Mouse (Mus musculus) liver, embryonic 13.5 days (tissue): ENCODE measurements at regions not wholly inside any gene's neighbourhood (a gene's known extent, or its start where the extent isn't known, plus 50 kb on each side); places are given as distances from the start of the nearest gene placed in this dataset.

Experiments
- ATAC-seq: fragments of 200-750 bp; cut with Nextera tagmentation; 2 replicates; pipeline ENCODE4 v1.8.0; 2017; ENCODE audit warnings: low read depth, mild to moderate bottlenecking, moderate number of reproducible peaks, moderate library complexity
- DNase-seq: peaks from one replicate; pipeline ENCODE4 v3.0.0; 2022
- H3K27ac ChIP-seq: fragments of 300-500 bp; sonication (generic); 2 replicates; pipeline ENCODE4 v1.5.1; 2015; ENCODE audit warnings: moderate library complexity, mild to moderate bottlenecking, inconsistent platforms
- H3K27me3 ChIP-seq: fragments of 300-500 bp; sonication (generic); 2 replicates; pipeline ENCODE4 v1.6.1; 2015; ENCODE audit warnings: mild to moderate bottlenecking, inconsistent platforms
- H3K36me3 ChIP-seq: fragments of 300-500 bp; sonication (generic); 2 replicates; pipeline ENCODE4 v1.6.1; 2015; ENCODE audit warnings: mild to moderate bottlenecking, inconsistent platforms
- H3K4me1 ChIP-seq: fragments of 300-500 bp; sonication (generic); replicated peaks from 2 replicates; pipeline ENCODE4 v1.6.1; 2015; ENCODE audit warnings: inconsistent platforms
- H3K4me2 ChIP-seq: fragments of 300-500 bp; sonication (generic); 2 replicates; pipeline ENCODE4 v1.6.1; 2015; ENCODE audit warnings: inconsistent platforms, mild to moderate bottlenecking, moderate library complexity
- H3K4me3 ChIP-seq: fragments of 300-500 bp; sonication (generic); replicated peaks from 2 replicates; pipeline ENCODE4 v1.5.1; 2015; ENCODE audit warnings: mild to moderate bottlenecking, inconsistent platforms
- H3K9ac ChIP-seq: fragments of 300-500 bp; sonication (generic); 2 replicates; pipeline ENCODE4 v1.6.1; 2015; ENCODE audit warnings: mild to moderate bottlenecking, inconsistent platforms
- H3K9me3 ChIP-seq: fragments of 300-500 bp; sonication (generic); replicated peaks from 2 replicates; pipeline ENCODE4 v1.6.1; 2016; ENCODE audit warnings: inconsistent platforms
- WGBS: fragments of 180-500 bp; shearing (Covaris S2); methylation state at CpG from one replicate; pipeline ENCODE4 v1.1.7; 2015; ENCODE audit not compliant: insufficient replicate concordance; 5-methylcytosine and 5-hydroxymethylcytosine counted together

DNA sequence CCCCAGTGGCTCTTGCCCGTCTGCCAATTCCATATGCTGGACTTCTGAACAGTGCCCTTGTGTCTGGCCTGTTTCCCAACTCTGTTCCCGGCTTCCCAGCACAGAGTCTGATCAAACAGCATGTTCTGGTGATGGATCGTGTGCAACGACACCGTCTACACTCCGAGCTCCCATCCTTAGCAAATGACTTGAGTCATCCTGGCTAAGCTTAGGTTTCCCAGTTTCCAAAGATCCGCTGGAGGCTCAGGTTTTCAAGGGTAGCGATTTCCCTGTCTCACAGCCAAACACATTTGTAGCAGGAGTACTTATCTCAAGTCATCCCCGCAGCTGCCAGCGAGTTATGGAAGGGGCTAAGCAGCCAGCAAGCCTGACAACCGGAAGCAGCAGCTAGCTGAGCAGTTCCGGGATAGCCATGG lies 418.6 kb downstream of the Btg1 start:
- 52% methylated on average over 12 of the region's 12 CpGs for WGBS
- H3K27ac ChIP-seq: no peak overlapping the region
- no peak for DNase-seq

DNA sequence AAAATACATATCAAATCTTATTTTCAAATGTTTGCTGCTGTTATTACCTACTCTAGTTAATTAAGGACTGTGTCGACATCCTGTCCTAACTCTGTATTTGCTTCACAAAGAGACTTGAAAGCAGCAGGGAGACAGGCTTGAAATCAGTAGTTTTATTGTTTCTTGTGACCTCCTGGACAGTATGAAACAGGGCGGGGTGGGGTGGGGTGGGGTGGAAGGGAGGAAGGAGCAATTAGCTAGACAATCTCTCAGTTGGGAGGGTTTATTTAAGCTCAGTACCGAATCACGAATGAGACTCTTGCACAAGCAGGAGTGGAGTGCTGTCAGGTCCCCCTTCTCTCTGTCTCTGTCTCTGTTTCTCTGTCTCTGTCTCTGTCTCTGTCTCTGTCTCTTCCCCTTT lies 421.2 kb downstream of the Btg1 start:
- no peaks in the 10 kb centered on the region for H3K9me3 ChIP-seq
- H3K4me2 ChIP-seq: no peak overlapping the region
- ATAC-seq (no peak), DNase-seq (no peak)
- H3K4me1 ChIP-seq: no peaks in the 10 kb centered on the region
- WGBS: 46% methylated on average over 4 of the region's 4 CpGs
- no peak overlapping the region for H3K27ac ChIP-seq
- H3K27me3 ChIP-seq: no peaks in the 10 kb centered on the region
- no peak overlapping the region for H3K4me3 ChIP-seq
- no peak overlapping the region for H3K9ac ChIP-seq
- no peaks in the 10 kb centered on the region for H3K36me3 ChIP-seq

More for the DNA sequence above, 418.6 kb downstream of the Btg1 start:
- no peak overlapping the region for H3K4me2 ChIP-seq
- no peaks in the 10 kb centered on the region for H3K4me1 ChIP-seq
- no peak overlapping the region for H3K4me3 ChIP-seq
- ATAC-seq: no peak
- H3K36me3 ChIP-seq: no peaks in the 10 kb centered on the region
- no peaks in the 10 kb centered on the region for H3K27me3 ChIP-seq
- H3K9me3 ChIP-seq: no peaks in the 10 kb centered on the region
- H3K9ac ChIP-seq: no peak overlapping the region

DNA sequence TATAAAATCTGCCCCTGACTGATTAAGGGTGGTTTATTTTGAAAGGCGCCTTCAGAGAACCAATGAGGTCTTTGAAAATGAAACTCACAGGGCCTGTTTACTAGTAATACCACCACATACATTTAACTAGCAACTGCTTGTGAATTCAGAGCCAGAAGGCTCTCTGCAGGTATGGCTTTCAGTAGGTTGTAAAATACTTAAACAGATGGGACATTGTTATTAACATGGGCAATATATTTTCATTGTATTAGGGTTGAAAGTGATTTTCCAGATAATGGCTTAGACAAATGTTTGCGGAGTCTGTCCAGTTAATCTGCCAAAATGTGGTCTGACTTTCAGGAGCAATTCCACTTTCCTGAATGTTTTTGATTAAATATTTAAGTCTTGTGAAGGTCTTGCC lies 430.8 kb downstream of the Btg1 start:
- Histone ChIP-seq H3K9ac (no peak overlapping the region), H3K4me2 (no peak overlapping the region), H3K9me3 (no peaks in the 10 kb centered on the region), H3K4me3 (no peak overlapping the region), H3K27me3 (no peaks in the 10 kb centered on the region), H3K27ac (no peak overlapping the region), H3K4me1 (no peaks in the 10 kb centered on the region), H3K36me3 (no peaks in the 10 kb centered on the region)
- ATAC-seq: no peak
- DNase-seq: no peak
- 77% methylated on average over 2 of the region's 2 CpGs for WGBS

DNA sequence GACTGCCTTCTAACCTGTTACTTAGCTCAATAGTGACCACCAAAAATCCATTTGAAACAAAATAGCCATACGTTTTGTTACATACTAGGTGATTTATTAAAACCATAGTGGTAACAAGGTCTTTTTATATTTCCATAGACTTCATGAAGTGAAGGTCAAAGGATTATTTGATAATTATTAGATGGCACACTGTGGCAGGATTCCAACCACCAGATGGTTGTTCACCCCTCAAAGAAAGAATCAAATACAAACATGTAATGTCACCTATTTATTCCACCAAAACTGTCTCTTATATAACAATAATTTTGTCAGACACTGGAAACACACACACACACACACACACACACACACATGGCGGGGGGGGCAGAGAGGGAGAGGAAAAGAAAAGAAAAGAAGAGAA lies 431.2 kb downstream of the Btg1 start:
- WGBS: 25% methylated on average over 2 of the region's 2 CpGs
- ATAC-seq (no peak), DNase-seq (no peak)
- Histone ChIP-seq H3K4me2 (no peak overlapping the region), H3K4me3 (no peak overlapping the region), H3K9ac (no peak overlapping the region), H3K27me3 (no peaks in the 10 kb centered on the region), H3K36me3 (no peaks in the 10 kb centered on the region), H3K4me1 (no peaks in the 10 kb centered on the region), H3K27ac (no peak overlapping the region), H3K9me3 (no peaks in the 10 kb centered on the region)

DNA sequence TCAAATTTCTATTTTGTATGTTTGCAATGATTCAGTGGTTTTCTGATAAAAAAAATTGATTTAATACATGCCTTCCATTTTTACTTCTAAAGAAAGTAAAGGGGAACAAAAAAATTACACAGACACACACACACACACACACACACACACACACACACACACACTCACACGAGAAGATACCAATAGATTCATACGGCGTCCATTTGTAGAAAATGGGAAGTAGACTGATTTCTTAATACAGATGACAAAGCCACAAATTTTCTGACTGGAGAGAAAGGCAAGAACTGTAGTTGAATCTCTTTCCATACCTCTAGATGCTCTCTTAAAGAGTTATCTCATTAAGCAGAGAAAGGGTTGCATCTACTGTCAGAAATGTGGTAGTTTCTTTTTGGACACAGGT lies 424.9 kb upstream of the Dcn start:
- H3K9ac ChIP-seq: no peak overlapping the region
- 60% methylated on average over 3 of the region's 3 CpGs for WGBS
- no peak for DNase-seq
- no peaks in the 10 kb centered on the region for H3K36me3 ChIP-seq
- no peak overlapping the region for H3K4me2 ChIP-seq
- no peaks in the 10 kb centered on the region for H3K4me1 ChIP-seq
- no peak overlapping the region for H3K27ac ChIP-seq
- H3K4me3 ChIP-seq: no peak overlapping the region
- ATAC-seq: no peak
- H3K27me3 ChIP-seq: no peaks in the 10 kb centered on the region
- H3K9me3 ChIP-seq: no peaks in the 10 kb centered on the region

DNA sequence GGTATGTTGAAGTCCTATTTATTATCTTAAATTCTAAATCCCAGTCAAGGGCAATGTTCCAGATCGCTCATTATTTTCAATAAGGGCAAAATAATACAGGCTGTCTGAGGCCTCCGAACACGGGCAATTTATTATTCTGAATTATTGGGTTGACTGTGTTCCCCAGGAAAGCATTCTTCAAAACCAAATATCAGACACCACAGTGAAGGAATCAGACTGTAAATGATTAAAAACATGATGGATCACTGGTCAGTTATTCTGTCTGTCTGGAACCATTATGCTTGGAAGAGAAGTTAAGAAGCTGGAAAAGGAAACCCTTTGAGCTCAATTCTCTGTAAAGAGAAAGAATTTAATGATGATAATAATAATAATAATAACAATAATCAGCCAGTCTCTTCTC lies 417.4 kb upstream of the Dcn start:
- Histone ChIP-seq H3K27me3 (no peaks in the 10 kb centered on the region), H3K9me3 (no peaks in the 10 kb centered on the region), H3K27ac (no peak overlapping the region), H3K4me1 (no peaks in the 10 kb centered on the region), H3K9ac (no peak overlapping the region), H3K4me2 (no peak overlapping the region), H3K36me3 (no peaks in the 10 kb centered on the region), H3K4me3 (no peak overlapping the region)
- ATAC-seq (no peak), DNase-seq (no peak)
- WGBS: 80% methylated on average over 3 of the region's 3 CpGs

DNA sequence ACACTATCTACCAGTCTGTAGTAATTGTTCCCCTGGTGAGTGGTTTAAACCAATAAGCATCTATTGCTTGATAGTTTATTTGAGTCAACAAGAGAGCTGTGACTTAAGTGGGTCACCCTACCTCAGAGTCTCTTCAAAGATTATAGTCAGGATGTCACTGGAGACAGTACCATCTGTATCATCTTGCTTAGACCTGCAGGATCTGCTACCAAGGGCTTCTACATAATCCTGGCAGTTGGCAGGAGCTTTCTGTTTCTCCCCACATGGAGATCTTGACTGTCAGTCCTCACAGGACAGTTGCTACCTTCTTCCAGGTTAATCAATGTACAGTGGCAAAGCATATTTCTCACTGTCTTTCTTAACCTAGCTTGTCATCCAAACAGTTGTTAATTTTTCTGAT lies 414.9 kb upstream of the Dcn start:
- H3K9me3 ChIP-seq: no peaks in the 10 kb centered on the region
- ATAC-seq: no peak
- H3K4me1 ChIP-seq: no peaks in the 10 kb centered on the region
- no peak for DNase-seq
- no peak overlapping the region for H3K4me2 ChIP-seq
- no peak overlapping the region for H3K4me3 ChIP-seq
- no peaks in the 10 kb centered on the region for H3K36me3 ChIP-seq
- no peak overlapping the region for H3K27ac ChIP-seq
- no peaks in the 10 kb centered on the region for H3K27me3 ChIP-seq
- H3K9ac ChIP-seq: no peak overlapping the region

DNA sequence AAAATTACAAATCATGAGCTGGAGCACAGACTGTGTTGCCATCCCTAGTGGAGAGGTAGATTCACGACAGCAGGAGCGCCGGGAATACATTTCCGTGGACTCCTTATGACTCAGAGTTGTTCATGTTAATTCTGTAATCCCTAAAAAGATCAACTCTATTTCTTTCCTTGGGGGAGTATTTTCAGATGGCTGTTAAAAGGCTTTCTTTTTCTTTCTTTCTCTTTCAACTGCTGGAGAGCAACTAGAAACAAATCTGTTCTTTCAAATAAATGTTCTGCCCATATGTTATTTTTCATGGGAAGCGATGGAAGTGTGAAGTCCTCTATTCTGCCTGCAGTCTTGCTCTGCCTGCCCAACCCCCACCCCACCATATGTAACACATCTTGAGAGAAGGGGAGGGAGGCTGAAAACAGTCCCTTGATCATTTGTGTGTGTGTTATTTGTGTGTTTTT lies 401.4 kb upstream of the Dcn start:
- no peak for ATAC-seq
- no peaks in the 10 kb centered on the region for H3K4me1 ChIP-seq
- no peak overlapping the region for H3K27ac ChIP-seq
- H3K36me3 ChIP-seq: no peaks in the 10 kb centered on the region
- H3K4me2 ChIP-seq: no peak overlapping the region
- no peak overlapping the region for H3K4me3 ChIP-seq
- H3K27me3 ChIP-seq: no peaks in the 10 kb centered on the region
- H3K9ac ChIP-seq: no peak overlapping the region
- 84% methylated on average over 5 of the region's 5 CpGs for WGBS
- DNase-seq: no peak
- no peaks in the 10 kb centered on the region for H3K9me3 ChIP-seq

DNA sequence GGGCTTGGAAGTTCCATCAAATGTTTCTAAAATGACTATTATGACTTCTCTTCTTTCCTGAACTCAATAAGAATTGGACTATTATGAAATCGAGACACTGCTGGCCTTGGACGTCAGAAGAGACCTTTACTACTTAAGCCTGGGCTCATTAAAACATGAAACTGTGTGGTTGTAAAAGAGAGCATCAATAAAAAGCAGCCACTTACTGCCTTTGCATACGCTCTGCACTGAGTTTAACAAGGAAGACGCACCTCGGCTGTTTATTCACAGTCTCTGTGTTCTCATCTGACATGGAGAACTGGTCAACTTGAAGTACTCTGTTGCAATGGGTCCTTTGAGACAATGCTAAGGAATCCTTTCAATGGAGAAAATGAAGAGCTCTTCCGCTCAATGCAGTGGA lies 399.8 kb upstream of the Dcn start:
- Histone ChIP-seq H3K4me1 (no peaks in the 10 kb centered on the region), H3K36me3 (no peaks in the 10 kb centered on the region), H3K27ac (no peak overlapping the region), H3K27me3 (no peaks in the 10 kb centered on the region), H3K9ac (no peak overlapping the region), H3K9me3 (no peaks in the 10 kb centered on the region), H3K4me3 (no peak overlapping the region), H3K4me2 (no peak overlapping the region)
- DNase-seq (no peak), ATAC-seq (no peak)
- WGBS: 69% methylated on average over 6 of the region's 6 CpGs

DNA sequence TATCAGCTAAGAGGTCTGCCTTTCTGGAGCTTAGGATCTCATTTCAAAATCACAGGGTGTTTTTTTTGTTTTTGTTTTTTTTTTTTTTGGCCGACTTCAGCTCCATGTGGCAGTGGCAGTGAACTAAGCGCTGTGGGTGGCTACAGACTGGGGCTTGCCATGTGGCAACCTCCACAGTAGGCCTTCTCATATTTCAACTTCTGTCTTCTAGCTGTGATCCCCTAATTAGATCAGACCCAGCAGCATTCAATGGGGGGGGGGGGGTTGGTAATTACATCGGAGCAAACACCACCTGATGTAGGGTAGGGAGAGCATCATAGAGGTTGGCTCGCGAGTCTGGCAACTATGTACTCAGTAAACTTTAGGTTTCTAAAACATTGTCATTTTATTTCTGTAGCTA lies 392.1 kb upstream of the Dcn start:
- H3K9ac ChIP-seq: no peak overlapping the region
- ATAC-seq (no peak), DNase-seq (no peak)
- no peaks in the 10 kb centered on the region for H3K36me3 ChIP-seq
- no peak overlapping the region for H3K4me3 ChIP-seq
- no peak overlapping the region for H3K4me2 ChIP-seq
- H3K9me3 ChIP-seq: no peaks in the 10 kb centered on the region
- WGBS: 72% methylated on average over 5 of the region's 5 CpGs
- H3K4me1 ChIP-seq: no peaks in the 10 kb centered on the region
- no peaks in the 10 kb centered on the region for H3K27me3 ChIP-seq
- no peak overlapping the region for H3K27ac ChIP-seq

DNA sequence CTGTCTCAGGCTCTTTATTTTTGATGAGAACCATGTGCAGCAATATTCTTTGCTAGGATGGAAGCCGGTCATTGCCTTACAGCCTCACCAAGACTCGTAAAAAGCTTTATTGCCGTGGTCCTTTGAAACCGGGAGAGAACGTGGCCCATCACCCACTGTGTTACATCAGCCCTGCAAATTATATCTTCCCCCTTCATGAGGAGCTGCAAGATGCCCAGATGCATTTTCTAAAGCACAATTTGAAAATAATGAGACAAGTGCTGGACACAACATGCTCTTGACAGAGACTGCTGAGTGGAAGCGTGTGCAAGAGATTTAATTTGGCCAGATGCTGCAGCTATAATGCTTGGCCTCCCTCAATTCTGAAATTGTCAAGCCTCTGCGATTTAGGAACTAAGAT lies 389.2 kb upstream of the Dcn start:
- Histone ChIP-seq H3K27me3 (no peaks in the 10 kb centered on the region), H3K9me3 (no peaks in the 10 kb centered on the region), H3K4me3 (no peak overlapping the region), H3K36me3 (no peaks in the 10 kb centered on the region), H3K4me1 (no peaks in the 10 kb centered on the region), H3K27ac (no peak overlapping the region), H3K4me2 (no peak overlapping the region), H3K9ac (no peak overlapping the region)
- WGBS: 70% methylated on average over 7 of the region's 7 CpGs
- DNase-seq (no peak), ATAC-seq (no peak)

DNA sequence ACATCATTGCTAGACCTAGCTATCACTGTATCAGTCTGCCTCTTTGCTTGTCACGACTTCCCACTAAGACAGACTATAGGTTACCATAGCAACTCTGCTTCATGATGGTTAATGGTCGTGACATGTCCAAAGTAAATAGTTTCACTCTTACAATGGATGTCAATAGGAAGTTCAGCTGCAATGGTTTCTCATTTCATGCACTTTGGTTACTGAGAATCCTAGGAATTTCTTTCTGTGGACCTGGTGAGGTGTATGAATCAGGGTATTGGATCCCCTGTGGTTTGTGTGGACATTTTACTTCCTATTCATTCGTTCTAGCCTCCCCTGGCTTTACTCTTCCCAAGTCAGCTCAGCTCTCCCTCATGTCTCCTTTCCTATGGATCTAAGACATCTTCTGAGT lies 385.5 kb upstream of the Dcn start:
- Histone ChIP-seq H3K27ac (no peak overlapping the region), H3K4me3 (no peak overlapping the region), H3K9me3 (no peaks in the 10 kb centered on the region), H3K9ac (no peak overlapping the region), H3K36me3 (no peaks in the 10 kb centered on the region), H3K4me1 (no peaks in the 10 kb centered on the region), H3K27me3 (no peaks in the 10 kb centered on the region), H3K4me2 (no peak overlapping the region)
- DNase-seq (no peak), ATAC-seq (no peak)
- 27% methylated on average over 3 of the region's 3 CpGs for WGBS

DNA sequence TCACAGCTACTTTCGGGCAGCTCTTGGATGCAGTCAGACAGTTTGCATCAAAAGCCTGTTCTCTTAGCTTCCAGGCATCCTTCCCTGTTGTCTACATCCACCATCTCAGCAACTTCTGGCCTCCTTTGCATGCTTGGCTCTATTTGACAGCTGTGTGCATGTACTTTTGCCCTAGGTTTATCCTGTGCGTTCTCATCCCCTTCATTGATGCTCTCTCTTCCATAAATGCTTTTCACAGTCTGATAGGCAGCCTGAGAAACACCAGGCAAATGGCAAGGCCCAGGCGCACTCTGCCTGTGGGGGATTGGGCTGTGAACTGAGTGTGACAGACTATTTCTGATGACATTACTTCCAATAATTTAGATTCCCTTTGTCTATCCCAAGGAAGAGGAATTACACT lies 364.9 kb upstream of the Dcn start:
- H3K4me3 ChIP-seq: no peak overlapping the region
- DNase-seq (no peak), ATAC-seq (no peak)
- no peaks in the 10 kb centered on the region for H3K9me3 ChIP-seq
- H3K27ac ChIP-seq: no peak overlapping the region
- no peaks in the 10 kb centered on the region for H3K4me1 ChIP-seq
- no peak overlapping the region for H3K9ac ChIP-seq
- 70% methylated on average over 3 of the region's 3 CpGs for WGBS
- H3K27me3 ChIP-seq: no peaks in the 10 kb centered on the region
- H3K36me3 ChIP-seq: no peaks in the 10 kb centered on the region
- no peak overlapping the region for H3K4me2 ChIP-seq
